Mouse (Mus musculus): ENCODE measurements at regions not wholly inside any gene's neighbourhood (a gene's known extent, or its start where the extent isn't known, plus 50 kb on each side); places are given as distances from the start of the nearest gene placed in this dataset.
A peak's percentile ranks its signal among the peaks of the same experiment; 100 is the strongest.

DNA sequence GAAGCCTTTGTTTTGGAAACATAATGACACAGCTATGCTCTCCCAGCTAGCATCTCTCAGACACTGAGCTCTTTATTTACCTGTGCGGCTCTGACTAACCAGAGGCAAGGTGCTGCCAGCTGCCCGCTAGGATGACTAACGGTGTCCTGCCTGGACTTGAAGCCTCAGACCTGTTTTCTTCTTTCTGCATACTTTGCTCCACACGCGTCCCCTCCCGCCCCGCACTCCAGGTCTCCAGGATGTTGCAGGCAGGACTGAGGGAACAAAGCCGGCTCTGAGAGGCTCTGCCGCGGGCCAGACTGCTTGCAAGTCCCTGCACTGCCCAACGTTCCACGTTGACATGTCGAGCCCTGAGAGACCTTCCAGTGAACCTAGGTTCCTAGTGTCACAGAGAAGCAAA lies 106.2 kb upstream of the Efcab1 start:
- 35% methylated on average over 13 of the region's 13 CpGs for WGBS
- H3K9me3 ChIP-seq (replicated peaks; ENCODE audit: control insufficient read depth, low read length), result no peaks in the 10 kb centered on the region
- H3K4me1 ChIP-seq (ENCODE audit: control insufficient read depth, insufficient read depth, low read length), result no peaks in the 10 kb centered on the region
- no peak overlapping the region for H3K4me3 ChIP-seq (replicated peaks; ENCODE audit: low read length)
- H3K9ac ChIP-seq (ENCODE audit: low read length), result no peak overlapping the region
- H3K27me3 ChIP-seq (ENCODE audit: control insufficient read depth, insufficient read depth, low read length), result no peaks in the 10 kb centered on the region
- no peaks in the 10 kb centered on the region for H3K36me3 ChIP-seq (ENCODE audit: control insufficient read depth, insufficient read depth, low read length)
- peak overlapping the region; percentile 4; the same call in 1 of the 2 replicates for H3K27ac ChIP-seq (ENCODE audit: low read length)
- peak; percentile 50; the same call in 1 of the 2 replicates for ATAC-seq (ENCODE audit: insufficient read depth, low FRiP score)
- H3K4me2 ChIP-seq (ENCODE audit: low read depth, low read length), result no peak overlapping the region

DNA sequence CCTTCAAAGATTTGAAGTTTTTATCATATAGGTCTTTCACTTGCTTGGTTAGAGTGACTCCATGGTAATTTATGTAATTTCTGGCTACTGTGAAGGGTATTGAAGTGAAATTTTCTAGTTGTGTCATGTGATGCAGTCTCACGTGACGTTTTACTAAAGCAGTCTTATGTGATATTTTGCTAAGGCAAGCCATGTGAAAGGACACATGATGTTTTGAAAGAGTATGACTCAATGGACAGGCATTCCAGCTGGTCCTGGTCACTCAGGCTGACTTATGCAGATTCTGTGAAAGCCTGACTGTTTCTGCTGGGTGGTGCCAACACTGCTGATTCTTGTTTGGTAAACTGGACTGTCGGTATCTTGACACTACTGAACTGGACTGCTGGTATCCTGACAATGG lies 79.4 kb upstream of the Efcab1 start:
- Histone ChIP-seq H3K27ac (ENCODE audit: low read length) (no peak overlapping the region), H3K4me1 (ENCODE audit: control insufficient read depth, insufficient read depth, low read length) (no peaks in the 10 kb centered on the region), H3K4me2 (ENCODE audit: low read depth, low read length) (no peak overlapping the region), H3K27me3 (ENCODE audit: control insufficient read depth, insufficient read depth, low read length) (no peaks in the 10 kb centered on the region), H3K9ac (ENCODE audit: low read length) (no peak overlapping the region), H3K4me3 (replicated peaks; ENCODE audit: low read length) (no peak overlapping the region), H3K36me3 (ENCODE audit: control insufficient read depth, insufficient read depth, low read length) (no peaks in the 10 kb centered on the region), H3K9me3 (replicated peaks; ENCODE audit: control insufficient read depth, low read length) (no peaks in the 10 kb centered on the region)
- no peak for ATAC-seq (ENCODE audit: insufficient read depth, low FRiP score)
- WGBS, result 74% methylated on average over 3 of the region's 3 CpGs

DNA sequence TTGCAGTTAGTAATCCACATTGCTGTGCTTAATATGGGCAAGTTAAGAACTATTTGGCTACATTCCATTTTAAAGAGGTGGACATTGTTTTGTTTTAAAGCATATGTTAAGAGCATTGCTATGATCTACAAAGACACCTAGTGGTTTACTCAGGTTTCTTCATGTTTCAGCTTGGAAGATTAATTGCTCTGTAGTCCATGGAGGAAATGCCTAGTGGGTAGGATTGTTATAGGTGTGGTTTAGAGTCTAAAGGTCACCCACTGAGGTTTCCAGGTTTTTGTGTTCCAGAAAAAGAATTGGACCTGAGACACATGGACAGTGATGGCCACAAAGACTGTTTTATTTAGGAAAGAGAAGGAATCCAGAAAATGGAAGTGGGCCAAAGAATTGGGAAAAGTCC lies 65.6 kb upstream of the Efcab1 start:
- Histone ChIP-seq H3K27ac (ENCODE audit: low read length) (no peak overlapping the region), H3K36me3 (ENCODE audit: control insufficient read depth, insufficient read depth, low read length) (no peaks in the 10 kb centered on the region), H3K4me2 (ENCODE audit: low read depth, low read length) (no peak overlapping the region), H3K9ac (ENCODE audit: low read length) (no peak overlapping the region), H3K4me3 (replicated peaks; ENCODE audit: low read length) (no peak overlapping the region), H3K9me3 (replicated peaks; ENCODE audit: control insufficient read depth, low read length) (no peaks in the 10 kb centered on the region), H3K27me3 (ENCODE audit: control insufficient read depth, insufficient read depth, low read length) (no peaks in the 10 kb centered on the region), H3K4me1 (ENCODE audit: control insufficient read depth, insufficient read depth, low read length) (no peaks in the 10 kb centered on the region)
- no peak for ATAC-seq (ENCODE audit: insufficient read depth, low FRiP score)
